Mouse (Mus musculus): Measurements from ENCODE around the gene Tmbim6. TPM values are rescaled to one million over a fixed set of nuclear protein-coding genes. Genes with fewer than 3 reads are reported as not detected.
"Not testable (repeated sequence)": the region's sequence is repeated elsewhere in the genome, so short reads cannot be mapped to it uniquely, and the experiment has no call there.

The Tmbim6 gene
- polyA plus RNA-seq, 1 experiment from 2014 or later = 266 TPM

GRCm38 (mm10) chr15:99440112-99440815 is 47.6 kb downstream of the Tmbim6 start:
- Histone ChIP-seq H3K36me3 (peaks cover 26% of the 10 kb centered on the region), H3K4me2 (no peak overlapping the region), H3K27me3 (no peaks in the 10 kb centered on the region), H3K9ac (0 out of 2 replicates have a peak overlapping the region, but pooled peaks have one; percentile 32), H3K27ac (peak overlapping the region; percentile 74), H3K4me1 (peaks cover 53% of the 10 kb centered on the region), H3K9me3 (no peaks in the 10 kb centered on the region), H3K4me3 (no peak overlapping the region)
- 54% methylated on average over 2 of the region's 2 CpGs for WGBS
- ATAC-seq (ENCODE audit: insufficient number of reproducible peaks, insufficient read depth, low FRiP score, low TSS enrichment, low read depth) = peak; percentile 65

GRCm38 (mm10) chr15:99440816-99441457 is 48.3 kb downstream of the Tmbim6 start:
- Histone ChIP-seq H3K9ac (0 out of 2 replicates have a peak overlapping the region, but pooled peaks have one; percentile 32), H3K4me2 (no peak overlapping the region), H3K4me1 (peaks cover 49% of the 10 kb centered on the region), H3K36me3 (peaks cover 26% of the 10 kb centered on the region), H3K27ac (peak overlapping the region; percentile 74), H3K27me3 (no peaks in the 10 kb centered on the region), H3K9me3 (no peaks in the 10 kb centered on the region), H3K4me3 (no peak overlapping the region)
- WGBS = 64% methylated on average over 8 of the region's 8 CpGs
- ATAC-seq (ENCODE audit: insufficient number of reproducible peaks, insufficient read depth, low FRiP score, low TSS enrichment, low read depth) = no peak; the same call in 1 of the 2 replicates

GRCm38 (mm10) chr15:99442358-99442757 is 49.7 kb downstream of the Tmbim6 start:
- no peak overlapping the region for H3K4me2 ChIP-seq
- H3K9me3 ChIP-seq = no peaks in the 10 kb centered on the region
- WGBS = 59% methylated on average over 7 of the region's 7 CpGs
- H3K27me3 ChIP-seq = no peaks in the 10 kb centered on the region
- no peak overlapping the region for H3K4me3 ChIP-seq
- no peak overlapping the region for H3K9ac ChIP-seq
- no peak for ATAC-seq (ENCODE audit: insufficient number of reproducible peaks, insufficient read depth, low FRiP score, low TSS enrichment, low read depth)
- peaks cover 41% of the 10 kb centered on the region for H3K4me1 ChIP-seq
- H3K27ac ChIP-seq = peak overlapping the region; percentile 74; the same call in 1 of the 2 replicates
- peaks cover 28% of the 10 kb centered on the region for H3K36me3 ChIP-seq

- no peak for ATAC-seq (ENCODE audit: insufficient number of reproducible peaks, insufficient read depth, low FRiP score, low TSS enrichment, low read depth)
- Histone ChIP-seq H3K4me3 (no peak overlapping the region), H3K36me3 (peaks cover 37% of the 10 kb centered on the region)
These were observed 52.9 kb downstream of the Tmbim6 start for GRCm38 (mm10) chr15:99445567-99445966.

GRCm38 (mm10) chr15:99446136-99446535 is 53.5 kb downstream of the Tmbim6 start:
- peaks cover 24% of the 10 kb centered on the region for H3K4me1 ChIP-seq
- H3K36me3 ChIP-seq = peaks cover 40% of the 10 kb centered on the region
- H3K9ac ChIP-seq; H3K4me3 ChIP-seq; H3K27me3 ChIP-seq; H3K4me2 ChIP-seq; H3K9me3 ChIP-seq; H3K27ac ChIP-seq; ATAC-seq (ENCODE audit: insufficient number of reproducible peaks, insufficient read depth, low FRiP score, low TSS enrichment, low read depth): not testable (repeated sequence)
- WGBS = 89% methylated on average over 10 of the region's 10 CpGs

More at GRCm38 (mm10) chr15:99445567-99445966, 52.9 kb downstream of the Tmbim6 start:
- Histone ChIP-seq H3K9me3 (no peaks in the 10 kb centered on the region), H3K27me3 (no peaks in the 10 kb centered on the region), H3K4me2 (no peak overlapping the region), H3K27ac (no peak overlapping the region), H3K9ac (no peak overlapping the region), H3K4me1 (peaks cover 30% of the 10 kb centered on the region)
- WGBS = 56% methylated on average over 6 of the region's 6 CpGs

- Histone ChIP-seq H3K9me3 (no peaks in the 10 kb centered on the region), H3K27me3 (no peaks in the 10 kb centered on the region), H3K4me3 (no peak overlapping the region), H3K27ac (peak overlapping the region; percentile 66; the same call in 1 of the 2 replicates), H3K36me3 (peaks cover 52% of the 10 kb centered on the region), H3K4me1 (peaks cover 20% of the 10 kb centered on the region), H3K9ac (0 out of 2 replicates have a peak overlapping the region, but pooled peaks have one; percentile 21), H3K4me2 (no peak overlapping the region)
- WGBS = 73% methylated on average over 9 of the region's 9 CpGs
- no peak for ATAC-seq (ENCODE audit: insufficient number of reproducible peaks, insufficient read depth, low FRiP score, low TSS enrichment, low read depth)
These were observed 56.6 kb downstream of the Tmbim6 start for GRCm38 (mm10) chr15:99449131-99449750.

- peaks cover 22% of the 10 kb centered on the region for H3K4me1 ChIP-seq
- no peaks in the 10 kb centered on the region for H3K9me3 ChIP-seq
- 76% methylated on average over 8 of the region's 8 CpGs for WGBS
- H3K36me3 ChIP-seq = peaks cover 48% of the 10 kb centered on the region
- H3K9ac ChIP-seq = 0 out of 2 replicates have a peak overlapping the region, but pooled peaks have one; percentile 21
- ATAC-seq (ENCODE audit: insufficient number of reproducible peaks, insufficient read depth, low FRiP score, low TSS enrichment, low read depth) = no peak
- H3K27me3 ChIP-seq = no peaks in the 10 kb centered on the region
- H3K4me2 ChIP-seq = no peak overlapping the region
- peak overlapping the region; percentile 66; the same call in 1 of the 2 replicates for H3K27ac ChIP-seq
- H3K4me3 ChIP-seq = no peak overlapping the region
These were observed 57.1 kb downstream of the Tmbim6 start for GRCm38 (mm10) chr15:99449751-99450280.

GRCm38 (mm10) chr15:99453153-99453900 is 60.6 kb downstream of the Tmbim6 start:
- H3K36me3 ChIP-seq = peaks cover 31% of the 10 kb centered on the region
- peaks cover 45% of the 10 kb centered on the region for H3K4me1 ChIP-seq
- no peaks in the 10 kb centered on the region for H3K27me3 ChIP-seq
- no peak overlapping the region for H3K27ac ChIP-seq
- H3K4me3 ChIP-seq = no peak overlapping the region
- ATAC-seq (ENCODE audit: insufficient number of reproducible peaks, insufficient read depth, low FRiP score, low TSS enrichment, low read depth) = no peak
- H3K9me3 ChIP-seq = no peaks in the 10 kb centered on the region
- H3K9ac ChIP-seq = no peak overlapping the region; the same call in 1 of the 2 replicates
- WGBS = 72% methylated on average over 11 of the region's 11 CpGs
- no peak overlapping the region; the same call in 1 of the 2 replicates for H3K4me2 ChIP-seq

GRCm38 (mm10) chr15:99454585-99455279 is 62.0 kb downstream of the Tmbim6 start:
- peaks cover 43% of the 10 kb centered on the region for H3K4me1 ChIP-seq
- H3K27me3 ChIP-seq = no peaks in the 10 kb centered on the region
- 78% methylated on average over 7 of the region's 7 CpGs for WGBS
- H3K9me3 ChIP-seq = no peaks in the 10 kb centered on the region
- H3K9ac ChIP-seq = 0 out of 2 replicates have a peak overlapping the region, but pooled peaks have one; percentile 32
- H3K4me3 ChIP-seq = no peak overlapping the region
- peaks cover 24% of the 10 kb centered on the region for H3K36me3 ChIP-seq
- H3K4me2 ChIP-seq = peak overlapping the region; percentile 85; the same call in 1 of the 2 replicates
- no peak for ATAC-seq (ENCODE audit: insufficient number of reproducible peaks, insufficient read depth, low FRiP score, low TSS enrichment, low read depth)
- peak overlapping the region; percentile 39; the same call in 1 of the 2 replicates for H3K27ac ChIP-seq

GRCm38 (mm10) chr15:99455415-99455814 is 62.7 kb downstream of the Tmbim6 start:
- no peaks in the 10 kb centered on the region for H3K9me3 ChIP-seq
- H3K4me1 ChIP-seq = peaks cover 40% of the 10 kb centered on the region
- H3K4me3 ChIP-seq = 0 out of 2 replicates have a peak overlapping the region, but pooled peaks have one; percentile 82
- peak overlapping the region; percentile 39; the same call in 1 of the 2 replicates for H3K27ac ChIP-seq
- peak overlapping the region; percentile 79; the same call in 1 of the 2 replicates for H3K9ac ChIP-seq
- no peaks in the 10 kb centered on the region for H3K27me3 ChIP-seq
- peak overlapping the region; percentile 85 for H3K4me2 ChIP-seq
- peaks cover 20% of the 10 kb centered on the region for H3K36me3 ChIP-seq
- ATAC-seq (ENCODE audit: insufficient number of reproducible peaks, insufficient read depth, low FRiP score, low TSS enrichment, low read depth) = no peak
- WGBS = 72% methylated on average over 3 of the region's 3 CpGs
